16 mouse cellular contexts compared by ENCODE assay signal in the genomic region with DNA sequence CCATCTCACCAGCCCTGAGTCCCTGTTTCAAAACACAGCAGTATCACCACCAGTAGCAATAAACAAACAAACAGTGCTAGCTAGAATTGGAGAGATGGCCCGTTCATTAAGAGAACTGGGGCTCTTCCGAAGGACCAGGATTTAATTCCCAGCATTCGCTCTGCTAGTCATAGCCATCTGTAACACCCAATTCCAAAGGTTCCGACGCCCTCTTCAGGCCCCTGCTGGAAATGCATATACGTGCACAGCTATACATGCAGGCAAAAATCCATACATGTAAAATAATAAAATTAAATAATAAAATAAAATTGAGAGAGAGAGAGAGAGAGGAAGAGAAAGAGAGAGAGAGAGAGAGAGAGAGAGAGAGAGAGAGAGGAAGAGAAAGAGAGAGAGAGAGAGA. TPM values are rescaled to one million over a fixed set of nuclear protein-coding genes. Genes with fewer than 3 reads are reported as not detected.
DNase-seq lines count a peak whose midpoint lies in the region; ATAC-seq and TF ChIP-seq lines count a peak whose summit lies in the region.
"Had no signal": no experiment of that assay in that cellular context is flagged by ENCODE, and none has a peak within 500 bp of the region (broad histone marks: within the 10 kb centered on the region; RNA-seq: fewer than 3 reads in every experiment).

No protein-coding gene starts in this region.

- no peak overlapping the region for H3K4me2 ChIP-seq in forebrain, embryonic 14.5 days (ENCODE audit: low read length)
- H3K4me2 ChIP-seq: limb, embryonic 12.5 days had no signal

- intact Hi-C loops in heart, adult 2 months (cut with DNase I) = no loop called here
- intact Hi-C loops in heart, postnatal 25 days (cut with DNase I) = no loop called here

- no peak for TF ChIP-seq EP300 in heart, adult 2 months (IDR thresholded peaks at IDR 0.05; ENCODE audit: insufficient read depth, low read depth, low read length)

- H3K9me3 ChIP-seq in forebrain, embryonic 14.5 days (replicated peaks; ENCODE audit: control insufficient read depth, low read length) = no peaks in the 10 kb centered on the region
- H3K9me3 ChIP-seq: forebrain, embryonic 12.5 days; hindbrain, embryonic 12.5 days; limb, embryonic 12.5 days; midbrain, embryonic 12.5 days had no signal

- H3K27me3 ChIP-seq in heart, adult 2 months (ENCODE audit: control insufficient read depth, insufficient read depth, low read length) = no peaks in the 10 kb centered on the region
- H3K27me3 ChIP-seq in forebrain, embryonic 14.5 days (replicated peaks; ENCODE audit: control insufficient read depth, insufficient read depth, low read length) = no peaks in the 10 kb centered on the region
- H3K27me3 ChIP-seq: forebrain, embryonic 12.5 days; hindbrain, embryonic 12.5 days; limb, embryonic 12.5 days; midbrain, embryonic 12.5 days had no signal

- H3K27ac ChIP-seq in heart, adult 2 months = no peak overlapping the region
- H3K27ac ChIP-seq in forebrain, embryonic 14.5 days (ENCODE audit: low read depth, low read length) = no peak overlapping the region
- H3K27ac ChIP-seq: forebrain, embryonic 12.5 days; hindbrain, embryonic 12.5 days; limb, embryonic 12.5 days; midbrain, embryonic 12.5 days had no signal

- DNase-seq in heart, adult 2 months = no peak
- no peak for DNase-seq in heart, postnatal 25 days (ENCODE audit: low spot score)
- DNase-seq in thymus, postnatal 4 days = peak; percentile 53
- no peak for DNase-seq in thymus, postnatal 10 days (ENCODE audit: low spot score in 2 of 2)
- peak; percentile 51 for DNase-seq in liver
- DNase-seq in testis, postnatal 14 days (ENCODE audit: low spot score) = peak; percentile 50
- no peak for DNase-seq in forebrain, embryonic 14.5 days (ENCODE audit: low spot score)
- no peak for DNase-seq in frontal cortex, postnatal 14 days (ENCODE audit: low spot score in 2 of 2)
- DNase-seq: adrenal gland, adult 2 months; gastrocnemius, postnatal 36 days; kidney, adult 11 months; right cerebral cortex, postnatal 4 days had no signal

- 69% methylated on average over 6 of the region's 6 CpGs for WGBS in heart, adult 2 months
- 71% methylated on average over 6 of the region's 6 CpGs for WGBS in forebrain, embryonic 14.5 days

- no peak for ATAC-seq in forebrain, embryonic 14.5 days

- no peak overlapping the region for H3K4me3 ChIP-seq in heart, adult 2 months
- no peak overlapping the region for H3K4me3 ChIP-seq in forebrain, embryonic 14.5 days (ENCODE audit: low read depth, low read length)
- H3K4me3 ChIP-seq: forebrain, embryonic 12.5 days; hindbrain, embryonic 12.5 days; limb, embryonic 12.5 days; midbrain, embryonic 12.5 days had no signal

- no peak overlapping the region for H3K9ac ChIP-seq in heart, adult 2 months (ENCODE audit: low read depth, low read length)
- no peak overlapping the region for H3K9ac ChIP-seq in forebrain, embryonic 14.5 days (ENCODE audit: low read length)
- H3K9ac ChIP-seq: forebrain, embryonic 12.5 days; hindbrain, embryonic 12.5 days; limb, embryonic 12.5 days; midbrain, embryonic 12.5 days had no signal

- H3K36me3 ChIP-seq in heart, adult 2 months (ENCODE audit: control insufficient read depth, insufficient read depth, low read length) = no peaks in the 10 kb centered on the region
- no peaks in the 10 kb centered on the region for H3K36me3 ChIP-seq in forebrain, embryonic 14.5 days (ENCODE audit: control insufficient read depth, insufficient read depth, low read length)
- H3K36me3 ChIP-seq: forebrain, embryonic 12.5 days; hindbrain, embryonic 12.5 days; limb, embryonic 12.5 days; midbrain, embryonic 12.5 days had no signal

- no peak for TF ChIP-seq POLR2A in heart, adult 2 months (IDR thresholded peaks at IDR 0.05; ENCODE audit: insufficient read depth, low read depth, low read length)

- no peaks in the 10 kb centered on the region for H3K79me2 ChIP-seq in heart, adult 2 months (replicated peaks; ENCODE audit: control insufficient read depth, insufficient read depth, low read length)

- TF ChIP-seq CTCF in heart, adult 2 months (IDR thresholded peaks at IDR 0.05) = peak; percentile 32

- H3K4me1 ChIP-seq in heart, adult 2 months (ENCODE audit: control insufficient read depth, insufficient read depth, low read length) = no peaks in the 10 kb centered on the region; the same call in 1 of the 2 replicates
- H3K4me1 ChIP-seq in forebrain, embryonic 14.5 days (ENCODE audit: control insufficient read depth, insufficient read depth, low read length) = no peaks in the 10 kb centered on the region

RNA-seq across cellular contexts. Expression of a gene that starts 23.5 kb away (rescaled TPM):
- 1 to 10 TPM; 2.8 to 3.2 TPM for total RNA-seq in heart, adult 2 months (2021)
- polyA plus RNA-seq in heart, adult 2 months (2012; rRNA removed) = 3.7 and 4.7 TPM in 2 replicates
- 1 to 10 TPM; 3.2 to 4.5 TPM for total RNA-seq in heart, postnatal 25 days (2021)
- 1.5 and 1.6 TPM in 2 replicates for polyA plus RNA-seq in forebrain, embryonic 14.5 days (2014; fragmentation: Nextera tagmentation; extraction: Ambion mirVana)

RNA-seq across cellular contexts. Expression of a gene that starts 23.8 kb away (rescaled TPM):
- 10 to 100 TPM; 18.4 to 21.9 TPM for total RNA-seq in heart, adult 2 months (2021)
- polyA plus RNA-seq in heart, adult 2 months (2012; rRNA removed) = 29.2 and 32.0 TPM in 2 replicates
- 10 to 100 TPM; 14.5 to 16.4 TPM for total RNA-seq in heart, postnatal 25 days (2021)
- 2.2 and 2.7 TPM in 2 replicates for polyA plus RNA-seq in forebrain, embryonic 14.5 days (2014; fragmentation: Nextera tagmentation; extraction: Ambion mirVana)

RNA-seq across cellular contexts. Expression of a gene that starts 33.8 kb away (rescaled TPM):
- 1 to 10 TPM; 1.4 to 3.2 TPM for total RNA-seq in heart, adult 2 months (2021)
- polyA plus RNA-seq in heart, adult 2 months (2012; rRNA removed) = 2.9 and 4.0 TPM in 2 replicates
- 1 to 10 TPM; 1.6 to 2.1 TPM for total RNA-seq in heart, postnatal 25 days (2021)
- polyA plus RNA-seq in forebrain, embryonic 14.5 days (2014; fragmentation: Nextera tagmentation; extraction: Ambion mirVana) = 0.53 TPM in 1 of 2 replicates, not detected in the other

RNA-seq across cellular contexts. Expression of a gene that starts 37.5 kb away (rescaled TPM):
- total RNA-seq in heart, adult 2 months (2021) = 10 to 100 TPM; 31.1 to 33.2 TPM
- 35.1 and 51.8 TPM in 2 replicates for polyA plus RNA-seq in heart, adult 2 months (2012; rRNA removed)
- 10 to 100 TPM; 31.7 to 33.5 TPM for total RNA-seq in heart, postnatal 25 days (2021)
- 81.8 and 88.2 TPM in 2 replicates for polyA plus RNA-seq in forebrain, embryonic 14.5 days (2014; fragmentation: Nextera tagmentation; extraction: Ambion mirVana)

RNA-seq across cellular contexts. Expression of a gene that starts 39.0 kb away (rescaled TPM):
- 10 to 100 TPM; 25.3 to 30.4 TPM for total RNA-seq in heart, adult 2 months (2021)
- polyA plus RNA-seq in heart, adult 2 months (2012; rRNA removed) = 15.6 and 20.2 TPM in 2 replicates
- total RNA-seq in heart, postnatal 25 days (2021) = 10 to 100 TPM; 28.6 to 30.4 TPM
- 21.1 and 21.3 TPM in 2 replicates for polyA plus RNA-seq in forebrain, embryonic 14.5 days (2014; fragmentation: Nextera tagmentation; extraction: Ambion mirVana)

Comparison
In these comparisons a context has a peak if more than half of its experiments do, and no peak if none do; other contexts are left out.
1. DNase-seq: peak in thymus, postnatal 4 days (single experiment), liver (single experiment) and testis, postnatal 14 days (single experiment); none in heart, adult 2 months (0 of 2), heart, postnatal 25 days (single experiment), thymus, postnatal 10 days (0 of 2), forebrain, embryonic 14.5 days (single experiment) and frontal cortex, postnatal 14 days (0 of 2).